19 mouse cellular contexts compared by ENCODE assay signal in genomic region chr9:79925950-79926349, GRCm38 (mm10).
DNase-seq lines count a peak whose midpoint lies in the region; ATAC-seq lines count a peak whose summit lies in the region.
"Had no signal": no experiment of that assay in that cellular context is flagged by ENCODE, and none has a peak within 500 bp of the region (broad histone marks: within the 10 kb centered on the region; RNA-seq: fewer than 3 reads in every experiment).

No protein-coding gene starts in this region.

- no peak for ATAC-seq in heart, embryonic 16.5 days (replicated peaks; ENCODE audit: extremely low read depth, insufficient read depth, low FRiP score)
- ATAC-seq in stomach, embryonic 16.5 days (ENCODE audit: insufficient read depth, low FRiP score): no peak
- ATAC-seq in midbrain, embryonic 13.5 days: no peak
- ATAC-seq: hindbrain, postnatal 0 days; intestine, postnatal 0 days had no signal

- 74% methylated on average over 4 of the region's 4 CpGs for WGBS in heart, embryonic 16.5 days
- WGBS in stomach, embryonic 16.5 days: 70% methylated on average over 4 of the region's 4 CpGs
- WGBS in midbrain, embryonic 13.5 days: 86% methylated on average over 4 of the region's 4 CpGs

- DNase-seq in heart, adult 11 months: peak; percentile 87
- no peak for DNase-seq in heart, postnatal 36 days
- no peak for DNase-seq in heart, postnatal 14 days
- peak; percentile 15 for DNase-seq in right cerebral cortex, postnatal 14 days
- DNase-seq in right cerebral cortex, adult 2 months (ENCODE audit: low spot score in 2 of 2): no peak
- DNase-seq: cerebellum, adult 18-20 months; cerebellum, postnatal 36 days; kidney, postnatal 4 days had no signal

- H3K9me3 ChIP-seq in heart, embryonic 16.5 days (replicated peaks; ENCODE audit: control insufficient read depth, low read length): no peaks in the 10 kb centered on the region
- H3K9me3 ChIP-seq in stomach, embryonic 16.5 days (replicated peaks; ENCODE audit: control insufficient read depth, low read length): no peaks in the 10 kb centered on the region
- no peaks in the 10 kb centered on the region for H3K9me3 ChIP-seq in midbrain, embryonic 13.5 days
- H3K9me3 ChIP-seq: embryonic facial prominence, embryonic 15.5 days; G1E; hindbrain, embryonic 10.5 days; kidney, embryonic 15.5 days; limb, embryonic 15.5 days; liver, embryonic 15.5 days had no signal

- H3K4me3 ChIP-seq in heart, embryonic 16.5 days (ENCODE audit: low read length): no peak overlapping the region
- no peak overlapping the region for H3K4me3 ChIP-seq in stomach, embryonic 16.5 days (replicated peaks; ENCODE audit: low read length)
- H3K4me3 ChIP-seq in midbrain, embryonic 13.5 days (replicated peaks): no peak overlapping the region
- H3K4me3 ChIP-seq: embryonic facial prominence, embryonic 15.5 days; hindbrain, embryonic 10.5 days; kidney, embryonic 15.5 days; limb, embryonic 15.5 days; liver, embryonic 15.5 days had no signal

- H3K27ac ChIP-seq in heart, embryonic 16.5 days (ENCODE audit: low read length): peak overlapping the region; percentile 80
- peak overlapping the region; percentile 25 for H3K27ac ChIP-seq in stomach, embryonic 16.5 days (ENCODE audit: low read length)
- H3K27ac ChIP-seq in midbrain, embryonic 13.5 days: no peak overlapping the region
- H3K27ac ChIP-seq: embryonic facial prominence, embryonic 15.5 days; hindbrain, embryonic 10.5 days; hindbrain, postnatal 0 days; kidney, embryonic 15.5 days; limb, embryonic 15.5 days; liver, embryonic 15.5 days had no signal

- no peaks in the 10 kb centered on the region for H3K27me3 ChIP-seq in heart, embryonic 16.5 days (ENCODE audit: control insufficient read depth, insufficient read depth, low read length)
- no peaks in the 10 kb centered on the region for H3K27me3 ChIP-seq in stomach, embryonic 16.5 days (ENCODE audit: control insufficient read depth, insufficient read depth, low read length)
- no peaks in the 10 kb centered on the region for H3K27me3 ChIP-seq in midbrain, embryonic 13.5 days
- H3K27me3 ChIP-seq: embryonic facial prominence, embryonic 15.5 days; kidney, embryonic 15.5 days; limb, embryonic 15.5 days; liver, embryonic 15.5 days had no signal

- no peak overlapping the region for H3K4me2 ChIP-seq in heart, embryonic 16.5 days (ENCODE audit: low read depth, low read length)
- H3K4me2 ChIP-seq in stomach, embryonic 16.5 days (ENCODE audit: low read depth, low read length): no peak overlapping the region
- H3K4me2 ChIP-seq in midbrain, embryonic 13.5 days (replicated peaks): no peak overlapping the region
- H3K4me2 ChIP-seq: embryonic facial prominence, embryonic 15.5 days; kidney, embryonic 15.5 days; limb, embryonic 15.5 days; liver, embryonic 15.5 days had no signal

- no peaks in the 10 kb centered on the region for H3K36me3 ChIP-seq in heart, embryonic 16.5 days (ENCODE audit: control insufficient read depth, insufficient read depth)
- no peaks in the 10 kb centered on the region for H3K36me3 ChIP-seq in stomach, embryonic 16.5 days (ENCODE audit: control insufficient read depth, insufficient read depth, low read length)
- H3K36me3 ChIP-seq in midbrain, embryonic 13.5 days: no peaks in the 10 kb centered on the region
- H3K36me3 ChIP-seq: embryonic facial prominence, embryonic 15.5 days; G1E; hindbrain, embryonic 10.5 days; kidney, embryonic 15.5 days; limb, embryonic 15.5 days; liver, embryonic 15.5 days had no signal

- no peak overlapping the region for H3K9ac ChIP-seq in heart, embryonic 16.5 days (ENCODE audit: low read length)
- H3K9ac ChIP-seq in stomach, embryonic 16.5 days (ENCODE audit: low read length): no peak overlapping the region
- no peak overlapping the region for H3K9ac ChIP-seq in midbrain, embryonic 13.5 days (replicated peaks)
- H3K9ac ChIP-seq: embryonic facial prominence, embryonic 15.5 days; kidney, embryonic 15.5 days; limb, embryonic 15.5 days; liver, embryonic 15.5 days had no signal

- peaks cover 39% of the 10 kb centered on the region for H3K4me1 ChIP-seq in heart, embryonic 16.5 days (ENCODE audit: control insufficient read depth, insufficient read depth, low read length)
- H3K4me1 ChIP-seq in stomach, embryonic 16.5 days (ENCODE audit: control insufficient read depth, insufficient read depth, low read length): 0 out of 2 replicates have a peak, but pooled peaks cover 2% of the 10 kb centered on the region
- H3K4me1 ChIP-seq in midbrain, embryonic 13.5 days (replicated peaks): peaks cover 8% of the 10 kb centered on the region; the same call in 1 of the 2 replicates
- H3K4me1 ChIP-seq: liver, embryonic 15.5 days had no signal

- intact Hi-C loops in heart, postnatal 36 days (cut with DNase I): loop anchor here (2.0 kb wide), 1 partner anchor 51 kb away; no protein-coding TSS in a partner anchor
- intact Hi-C loops in heart, postnatal 14 days (cut with DNase I): no loop called here

Comparison
In these comparisons a context has a peak if more than half of its experiments do, and no peak if none do; other contexts are left out.
1. DNase-seq: peak in heart, adult 11 months (single experiment) and right cerebral cortex, postnatal 14 days (single experiment); none in heart, postnatal 36 days (0 of 2), heart, postnatal 14 days (0 of 2) and right cerebral cortex, adult 2 months (0 of 2).